Mouse (Mus musculus) left cerebral cortex, postnatal 36 days (tissue): ENCODE measurements around the gene Rfx2. TPM values are rescaled to one million over a fixed set of nuclear protein-coding genes. Genes with fewer than 3 reads are reported as not detected.

Source experiments
- DNase-seq, 2 experiments: peaks; one replicate each; pipeline ENCODE4 v3.0.0; 2021 to 2022; ENCODE audit warnings: low spot score in 2 of 2, mixed read lengths in 1 of 2
- intact Hi-C: fragments of 180-260 bp; cut with DNase I; formaldehyde crosslinking; loops from one replicate; pipeline ENCODE4 v1.15.1; 2025
- total RNA-seq, 2 experiments: library from RNA; stranded (reverse); gene quantifications; 2 replicates each; pipeline ENCODE4 v1.2.3; 2021

Gene Rfx2
- total RNA-seq, 2 experiments from 2014 or later = 2.7 to 2.9 TPM

- intact Hi-C loops = loop anchor here (5.0 kb wide), 1 partner anchor 42 kb away; the partner anchor contains the start of genes Ndufa11 and Vmac
- no peak for DNase-seq
These were observed 71.6 kb downstream of the Rfx2 start for GRCm38 (mm10) chr17:56759261-56759660.

GRCm38 (mm10) chr17:56758132-56758531 lies 72.7 kb downstream of the Rfx2 start:
- intact Hi-C loops = loop anchor here (5.0 kb wide), 1 partner anchor 41 kb away; the partner anchor contains the start of genes Ndufa11 and Vmac
- peak; percentile 51 to 54 for DNase-seq

GRCm38 (mm10) chr17:56757416-56758123 lies 73.2 kb downstream of the Rfx2 start, which contains the start of gene Nrtn:
Nrtn (minus strand) TSS chr17:56757530.
- intact Hi-C loops = loop anchor here (5.0 kb wide), 1 partner anchor 40 kb away; the partner anchor contains the start of genes Ndufa11 and Vmac

GRCm38 (mm10) chr17:56756703-56757399 lies 74.0 kb downstream of the Rfx2 start:
- no peak for DNase-seq
- intact Hi-C loops = loop anchor here (5.0 kb wide), 1 partner anchor 40 kb away; the partner anchor contains the start of genes Ndufa11 and Vmac

More at GRCm38 (mm10) chr17:56757416-56758123, 73.2 kb downstream of the Rfx2 start, which contains the start of gene Nrtn:
- peak; percentile 48 to 49 for DNase-seq

GRCm38 (mm10) chr17:56754271-56755185 lies 76.3 kb downstream of the Rfx2 start:
- intact Hi-C loops = loop anchor here (5.0 kb wide), 1 partner anchor 37 kb away; the partner anchor contains the start of genes Ndufa11 and Vmac
- no peak for DNase-seq

- DNase-seq = no peak
- intact Hi-C loops = no loop called here
These were observed 77.4 kb downstream of the Rfx2 start for GRCm38 (mm10) chr17:56753452-56753851.

- DNase-seq = no peak
- intact Hi-C loops = no loop called here
These were observed 79.3 kb downstream of the Rfx2 start for GRCm38 (mm10) chr17:56751404-56752072.

- no peak for DNase-seq
- intact Hi-C loops = no loop called here
These were observed 86.6 kb downstream of the Rfx2 start for GRCm38 (mm10) chr17:56744173-56744572.

GRCm38 (mm10) chr17:56740788-56741160 lies 90.0 kb downstream of the Rfx2 start:
- intact Hi-C loops = no loop called here

GRCm38 (mm10) chr17:56740118-56740787 lies 90.6 kb downstream of the Rfx2 start:
- intact Hi-C loops = no loop called here
- DNase-seq = no peak

More at GRCm38 (mm10) chr17:56740788-56741160, 90.0 kb downstream of the Rfx2 start:
- no peak for DNase-seq

GRCm38 (mm10) chr17:56738221-56738620 lies 92.6 kb downstream of the Rfx2 start:
- no peak for DNase-seq
- intact Hi-C loops = no loop called here

GRCm38 (mm10) chr17:56736534-56736933 lies 94.3 kb downstream of the Rfx2 start:
- no peak for DNase-seq
- intact Hi-C loops = no loop called here

GRCm38 (mm10) chr17:56729656-56730055 lies 101.2 kb downstream of the Rfx2 start:
- no peak for DNase-seq
- intact Hi-C loops = no loop called here

- intact Hi-C loops = no loop called here
- DNase-seq = no peak
These were observed 101.7 kb downstream of the Rfx2 start for GRCm38 (mm10) chr17:56729151-56729550.

GRCm38 (mm10) chr17:56728117-56728516 lies 102.7 kb downstream of the Rfx2 start:
- intact Hi-C loops = no loop called here
- no peak for DNase-seq

GRCm38 (mm10) chr17:56727659-56728058 lies 103.2 kb downstream of the Rfx2 start:
- intact Hi-C loops = no loop called here
- no peak for DNase-seq

- no peak for DNase-seq
- intact Hi-C loops = no loop called here
These were observed 103.7 kb downstream of the Rfx2 start for GRCm38 (mm10) chr17:56727029-56727649.
